Mouse (Mus musculus) G1E (cell line): ENCODE results near the gene Gm28557.

Experiments
- CTCF ChIP-seq: IDR thresholded peaks from 2 replicates; pipeline ENCODE4 v1.5.1; 2012; ENCODE audit warnings: low read depth, low read length, inconsistent platforms, mixed read lengths
- GATA1 ChIP-seq: IDR thresholded peaks from 2 replicates; pipeline ENCODE4 v1.6.1; 2012; ENCODE audit warnings: borderline replicate concordance, low read length, inconsistent platforms, mixed read lengths
- GATA2 ChIP-seq: IDR thresholded peaks from 2 replicates; pipeline ENCODE4 v1.6.1; 2012; ENCODE audit warnings: low read depth, low read length, inconsistent platforms, borderline replicate concordance
- POLR2AphosphoS5 ChIP-seq: IDR thresholded peaks from 2 replicates; pipeline ENCODE4 v1.6.1; 2012; ENCODE audit warnings: low read depth, low read length, inconsistent platforms; ENCODE audit not compliant: insufficient replicate concordance
- TAL1 ChIP-seq: conservative IDR thresholded peaks from 2 replicates; pipeline ENCODE4 v1.6.1; 2012; ENCODE audit warnings: low read depth, low read length, inconsistent platforms, mixed read lengths

- TF ChIP-seq CTCF (no peak), TAL1 (no peak), POLR2AphosphoS5 (no peak), GATA1 (no peak), GATA2 (no peak)
Observed at GRCm38 (mm10) chr13:67060786-67061358, 47.5 kb downstream of the Gm28557 start, which contains the start of gene Zfp712.
